Mouse (Mus musculus) myocyte (in vitro differentiated cells): ENCODE results near the gene Evpl.

Experiments used
- MAX ChIP-seq: IDR thresholded peaks from one replicate; pipeline ENCODE4 v1.6.1; 2011; ENCODE audit warnings: low read depth, mild to moderate bottlenecking, control low read depth
- MYOD1 ChIP-seq, 3 experiments: IDR thresholded peaks; one replicate each; pipeline ENCODE4 v1.6.1; 2011; ENCODE audit warnings: control low read depth in 2 of 3, low read depth in 2 of 3, mild to moderate bottlenecking in 2 of 3, moderate library complexity in 1 of 3; ENCODE audit not compliant: insufficient read length in 2 of 3, control insufficient read depth in 1 of 3
- MYOG ChIP-seq, 3 experiments: IDR thresholded peaks; one replicate each; pipeline ENCODE4 v1.6.1; 2011; ENCODE audit warnings: control low read depth in 2 of 3, low read depth in 2 of 3, mild to moderate bottlenecking in 2 of 3; ENCODE audit not compliant: insufficient read length in 2 of 3, control insufficient read depth in 1 of 3, insufficient read depth in 1 of 3
- POLR2A ChIP-seq: IDR thresholded peaks from one replicate; pipeline ENCODE4 v1.6.1; 2011; ENCODE audit warnings: low read depth, mild to moderate bottlenecking, control low read depth, moderate library complexity; ENCODE audit not compliant: insufficient read length
- POLR2AphosphoS2 ChIP-seq: IDR thresholded peaks from one replicate; pipeline ENCODE4 v1.6.1; 2011; ENCODE audit warnings: low read depth, control low read depth; ENCODE audit not compliant: insufficient read length
- REST ChIP-seq: IDR thresholded peaks from one replicate; pipeline ENCODE4 v1.6.1; 2011; ENCODE audit warnings: mild to moderate bottlenecking, control low read depth, moderate library complexity; ENCODE audit not compliant: insufficient read depth, insufficient read length
- USF1 ChIP-seq: IDR thresholded peaks from one replicate; pipeline ENCODE4 v1.6.1; 2011; ENCODE audit warnings: low read depth, mild to moderate bottlenecking, control low read depth, moderate library complexity

DNA sequence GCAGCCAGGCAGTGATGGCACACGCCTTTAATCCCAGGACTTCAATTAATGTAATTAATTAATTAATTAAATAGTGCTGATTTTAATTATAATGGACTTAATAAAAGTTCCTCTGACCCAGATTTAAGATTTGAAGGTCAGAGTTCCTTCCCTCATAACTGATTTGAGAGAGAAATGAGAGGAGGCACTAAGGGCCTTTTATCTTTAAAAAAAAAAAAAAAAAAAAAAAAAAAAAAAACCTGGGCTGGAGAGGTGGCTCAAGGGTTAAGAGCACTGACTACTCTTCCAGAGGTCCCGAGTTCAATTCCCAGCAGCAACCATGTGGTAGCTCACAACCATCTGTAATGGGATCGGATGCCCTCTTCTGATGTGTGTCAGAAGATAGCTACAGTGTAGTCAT lies 29.2 kb downstream of the Evpl start:
- TF ChIP-seq MYOG (IDR thresholded peaks at IDR 0.05; ENCODE audit: control insufficient read depth in 1 of 3, insufficient read depth in 1 of 3, insufficient read length in 2 of 3, low read depth in 2 of 3): no peak
- TF ChIP-seq MAX: no peak
- TF ChIP-seq POLR2A: no peak
- no peak for TF ChIP-seq MYOD1 (IDR thresholded peaks at IDR 0.05; ENCODE audit: control insufficient read depth in 1 of 3, insufficient read length in 2 of 3, low read depth in 2 of 3)
- no peak for TF ChIP-seq REST
- no peak for TF ChIP-seq USF1
- TF ChIP-seq POLR2AphosphoS2: no peak
